Mouse (Mus musculus): Measurements from ENCODE around the gene Plxnc1.
A peak's percentile ranks its signal among the peaks of the same experiment; 100 is the strongest.

Gene Plxnc1

DNA sequence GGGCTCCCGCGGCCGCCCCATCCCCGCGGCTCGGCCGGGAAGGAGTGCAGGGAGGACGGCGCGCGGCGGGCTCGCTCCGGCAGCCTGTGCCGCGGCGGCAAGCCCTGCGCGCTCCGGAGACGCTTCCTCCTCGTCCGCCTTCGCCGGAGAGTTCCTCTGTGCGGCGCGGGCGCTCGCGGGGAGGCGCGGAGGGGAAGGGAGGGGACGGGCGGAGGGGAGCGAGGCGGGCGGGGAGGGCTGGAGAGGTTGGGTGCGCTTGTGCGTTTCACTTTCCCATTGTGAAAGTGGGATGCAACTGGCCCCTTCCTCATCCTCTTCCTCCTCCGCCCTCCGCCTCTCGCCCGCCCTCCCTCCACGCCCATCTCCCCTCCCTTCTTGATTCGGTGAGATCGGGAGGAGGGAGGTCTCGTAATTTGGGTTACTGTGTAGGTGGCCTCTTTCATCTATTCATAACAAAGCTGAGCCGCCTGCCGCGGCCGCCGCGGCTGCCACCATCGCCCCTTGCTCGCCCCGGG is at the start of gene Plxnc1:
Gene Plxnc1 (minus strand): TSS at position 145 of the 515 bp plus-strand sequence.
- DNase-seq: no peak

GRCm38 (mm10) chr10:94992127-94992526 is 47.5 kb upstream of the Plxnc1 start:
- DNase-seq: peak; percentile 43

GRCm38 (mm10) chr10:94991564-94992097 is 47.0 kb upstream of the Plxnc1 start:
- DNase-seq: peak; percentile 78

- DNase-seq: peak; percentile 39
These were observed 46.3 kb upstream of the Plxnc1 start for GRCm38 (mm10) chr10:94990768-94991563.

DNA sequence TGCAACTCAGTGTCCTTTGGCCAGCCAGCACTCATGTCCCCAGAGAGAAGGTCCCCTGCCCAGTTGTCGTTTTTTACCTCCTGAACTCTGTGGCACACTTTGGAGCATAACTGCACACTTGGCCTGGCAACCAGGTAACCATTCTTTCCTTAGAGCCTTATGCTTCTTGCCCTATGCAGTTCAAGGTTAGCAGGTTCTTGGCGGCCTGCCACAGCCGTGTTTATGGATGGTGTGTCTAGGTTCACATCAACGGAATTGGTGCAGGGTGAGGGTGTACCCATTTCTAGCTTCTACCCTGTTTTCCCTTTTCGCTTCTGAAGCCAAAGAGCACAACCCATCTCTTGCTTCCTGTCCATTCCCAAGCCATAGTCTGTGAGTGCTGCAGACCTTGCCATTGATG is 44.7 kb upstream of the Plxnc1 start:
- no peak for DNase-seq

GRCm38 (mm10) chr10:94985103-94985502 is 40.5 kb upstream of the Plxnc1 start:
- no peak for DNase-seq

DNA sequence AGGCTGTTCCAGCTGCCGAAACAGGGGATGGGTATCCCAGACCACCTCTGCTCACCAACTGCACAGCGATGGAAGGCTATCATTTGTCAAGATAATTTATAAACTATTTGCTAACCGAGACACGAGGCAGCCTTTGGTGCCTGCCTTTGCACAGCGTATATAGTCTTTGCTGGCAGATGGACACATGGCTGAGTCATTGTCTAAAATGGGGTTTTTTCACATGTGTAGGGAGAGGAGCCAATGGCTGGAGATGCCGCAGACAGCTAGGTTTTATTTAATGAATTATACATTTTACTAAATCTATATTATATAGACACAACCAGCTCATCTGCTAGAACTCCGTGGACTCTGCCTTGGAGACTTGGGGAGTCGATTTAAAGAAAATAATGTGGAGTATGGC is 37.9 kb upstream of the Plxnc1 start:
- DNase-seq: no peak

- DNase-seq: no peak
These were observed 37.0 kb upstream of the Plxnc1 start for GRCm38 (mm10) chr10:94981466-94982138.

DNA sequence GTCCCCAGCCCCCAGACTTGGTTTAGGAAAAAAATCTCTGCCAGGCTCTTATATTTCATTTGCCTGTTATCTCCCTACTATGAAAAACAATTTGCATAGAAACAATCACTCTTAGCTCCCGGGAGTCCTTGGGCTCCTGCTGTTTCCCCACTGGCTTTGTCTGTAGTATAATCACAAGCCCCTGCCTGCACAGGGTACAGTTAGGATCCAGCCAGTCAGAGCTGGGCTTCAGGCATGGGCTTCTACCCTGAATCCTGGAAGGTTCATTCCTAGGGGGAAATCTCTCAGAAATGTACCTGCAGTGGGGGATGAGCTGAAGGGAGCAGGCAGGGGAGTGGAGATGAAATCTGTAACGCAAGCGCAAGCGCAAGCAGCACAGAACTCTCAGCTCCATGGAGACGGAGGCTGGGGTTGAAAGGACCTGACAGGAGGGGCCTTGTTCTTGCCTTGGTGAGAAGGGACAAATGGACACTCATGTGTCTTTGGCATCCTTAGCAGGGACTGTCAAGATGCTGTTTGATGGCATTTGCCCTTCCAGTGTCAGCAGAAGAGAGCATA is 33.7 kb upstream of the Plxnc1 start:
- no peak for DNase-seq

- DNase-seq: no peak
These were observed 31.7 kb upstream of the Plxnc1 start for GRCm38 (mm10) chr10:94976329-94976728.

DNA sequence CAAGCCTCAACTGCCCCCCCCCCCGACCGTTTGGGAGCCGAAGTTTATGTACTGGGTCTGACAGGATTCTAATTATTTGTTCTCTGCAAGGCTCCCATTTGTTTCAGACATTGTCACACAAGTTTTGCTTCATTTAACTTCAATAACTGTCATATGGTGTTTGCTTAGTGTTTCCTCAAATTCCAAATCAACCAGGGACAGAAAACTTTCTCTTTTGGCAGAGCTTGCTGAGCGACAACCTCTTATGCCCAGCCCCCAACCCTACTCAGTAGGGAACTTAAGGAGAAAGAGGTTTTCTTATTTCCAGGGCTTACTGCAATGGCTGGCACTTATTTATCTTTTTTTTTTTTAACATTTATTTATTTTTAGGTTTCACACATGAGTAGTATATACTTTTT is 30.5 kb upstream of the Plxnc1 start:
- no peak for DNase-seq

DNA sequence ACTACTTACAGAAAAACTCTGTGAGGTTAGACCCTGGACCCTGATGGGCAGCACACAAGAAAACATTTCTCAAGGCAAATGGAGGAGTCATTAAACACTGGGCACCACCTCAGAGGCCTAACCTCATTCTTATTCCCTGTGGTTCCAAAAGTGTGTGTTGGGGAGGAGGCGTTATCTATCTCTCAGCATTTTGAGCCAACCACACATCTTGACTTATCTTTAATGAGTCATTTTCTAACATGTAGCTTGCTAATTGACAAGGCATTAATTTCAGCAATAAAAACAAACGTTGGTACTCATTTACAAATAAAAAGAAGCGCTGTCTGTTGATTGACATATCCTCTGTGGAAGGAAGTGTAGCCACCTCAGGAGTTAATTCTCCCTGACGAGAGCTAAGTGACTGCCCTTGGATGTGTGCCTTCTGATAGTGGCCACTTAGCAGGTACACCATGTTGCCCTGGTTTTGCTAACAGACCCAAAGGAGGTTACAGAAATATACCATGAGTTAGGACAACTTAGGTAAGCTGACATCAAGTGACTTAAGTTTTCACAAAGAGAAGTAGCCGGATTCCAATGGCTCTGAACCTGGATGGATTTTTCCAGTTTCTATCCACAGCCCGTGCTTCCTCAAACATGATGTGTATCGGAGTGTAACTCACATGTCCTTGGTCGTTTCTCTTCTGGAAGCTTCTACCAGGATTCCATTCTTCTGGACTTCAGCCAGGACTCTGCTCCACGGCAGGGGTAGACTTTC is 29.9 kb upstream of the Plxnc1 start:
- no peak for DNase-seq

- DNase-seq: no peak
These were observed 27.1 kb upstream of the Plxnc1 start for GRCm38 (mm10) chr10:94971625-94972161.

- DNase-seq: no peak
These were observed 25.6 kb upstream of the Plxnc1 start for GRCm38 (mm10) chr10:94970221-94970620.

DNA sequence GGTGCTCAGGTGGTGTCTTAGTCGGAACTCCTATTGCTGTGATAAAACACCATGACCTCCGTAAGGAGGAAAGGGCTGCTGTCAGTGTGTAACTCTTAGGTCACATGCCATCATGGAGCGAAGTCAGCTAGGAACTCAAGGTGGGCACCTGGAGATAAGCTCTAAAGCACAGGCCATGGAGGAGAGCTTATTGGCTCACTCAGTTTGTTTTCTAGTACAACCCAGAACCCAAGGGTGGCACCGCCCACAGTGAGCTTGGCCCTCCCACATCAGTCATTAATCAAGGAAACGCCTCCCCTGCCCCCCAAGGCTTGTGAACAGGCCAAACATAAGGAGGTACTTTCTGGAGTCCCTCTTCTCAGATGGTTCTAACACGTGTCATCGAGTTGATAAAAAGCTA is 22.8 kb upstream of the Plxnc1 start:
- no peak for DNase-seq

DNA sequence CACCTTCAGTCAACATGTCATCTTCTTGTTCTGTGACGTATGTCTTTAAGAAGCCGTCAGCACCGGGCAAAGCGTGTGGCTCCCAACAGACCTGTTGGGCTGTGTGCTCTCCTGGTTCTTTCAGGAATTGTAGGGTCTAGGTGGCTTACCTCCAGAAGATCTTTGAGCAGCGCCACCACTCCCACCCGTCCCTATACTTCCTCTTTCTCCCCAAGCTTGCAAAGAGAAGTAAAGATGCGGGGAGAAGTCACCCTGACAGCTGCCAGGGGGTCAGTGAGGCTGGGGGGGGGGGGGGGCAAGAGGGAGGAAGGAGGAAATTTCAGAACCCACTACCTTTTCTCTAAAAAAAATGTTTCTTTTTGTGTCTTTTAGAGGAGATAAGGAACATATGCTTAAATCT is 22.2 kb upstream of the Plxnc1 start:
- no peak for DNase-seq

GRCm38 (mm10) chr10:94965093-94965492 is 20.5 kb upstream of the Plxnc1 start:
- no peak for DNase-seq

GRCm38 (mm10) chr10:94962005-94962404 is 17.4 kb upstream of the Plxnc1 start:
- no peak for DNase-seq

- no peak for DNase-seq
These were observed 16.6 kb upstream of the Plxnc1 start for GRCm38 (mm10) chr10:94961283-94961682.

GRCm38 (mm10) chr10:94958311-94958710 is 13.7 kb upstream of the Plxnc1 start:
- DNase-seq: peak; percentile 63

- DNase-seq: no peak
These were observed 13.1 kb upstream of the Plxnc1 start for GRCm38 (mm10) chr10:94957705-94958104.

DNA sequence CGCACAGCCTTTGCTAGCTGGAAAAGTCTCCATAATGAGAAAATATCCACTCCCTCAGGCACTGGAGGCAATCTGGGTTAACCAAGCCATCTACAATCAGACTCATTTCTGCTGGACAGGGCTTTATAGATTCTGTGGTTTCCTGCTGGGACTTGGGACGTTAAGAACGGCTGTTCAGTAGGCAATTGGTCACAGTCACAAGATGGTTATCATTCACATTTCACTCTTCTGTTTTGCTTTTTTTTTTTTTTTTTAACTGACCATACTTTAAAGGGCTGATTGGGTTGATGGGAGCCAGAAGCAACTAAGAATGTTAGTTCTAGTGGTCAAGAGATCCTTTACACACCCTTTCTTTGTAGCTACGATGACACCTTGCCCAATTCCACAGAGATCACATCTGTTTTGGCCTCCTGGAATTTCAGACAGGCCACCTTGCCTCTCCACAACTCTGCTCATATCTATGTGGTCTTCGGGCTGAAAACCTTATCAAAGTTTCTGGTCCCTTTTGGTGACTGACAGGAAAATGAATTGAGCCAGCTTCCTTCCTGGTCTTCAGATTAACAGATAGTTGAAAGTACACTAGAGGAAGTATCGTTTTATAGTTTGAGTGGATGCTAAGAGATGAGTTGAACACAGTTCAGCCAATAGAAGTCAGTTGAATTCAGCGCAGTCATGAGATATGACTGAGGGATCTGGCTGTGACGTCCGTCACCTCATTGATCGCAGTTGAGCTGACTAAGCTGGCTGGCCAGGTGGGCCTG is 3.5 kb upstream of the Plxnc1 start:
- no peak for DNase-seq
